Mouse (Mus musculus) forebrain, embryonic 11.5 days (tissue): Measurements from ENCODE around the gene Nudt22. TPM values are rescaled to one million over a fixed set of nuclear protein-coding genes. Genes with fewer than 3 reads are reported as not detected.

Experiments
- ATAC-seq: fragments of 200-750 bp; cut with Nextera tagmentation; replicated peaks from 2 replicates; pipeline ENCODE4 v1.8.0; 2017; ENCODE audit warnings: moderate TSS enrichment; ENCODE audit not compliant: low FRiP score
- DNase-seq: peaks from one replicate; pipeline ENCODE4 v3.0.0-alpha.2; 2017; ENCODE audit warnings: low spot score
- H3K27ac ChIP-seq: fragments of 300-500 bp; sonication (generic); 2 replicates; pipeline ENCODE4 v1.5.1; 2014; ENCODE audit warnings: low read depth, low read length
- H3K27me3 ChIP-seq: fragments of 300-500 bp; sonication (generic); 2 replicates; pipeline ENCODE4 v1.6.1; 2014; ENCODE audit warnings: mild to moderate bottlenecking, low read length, mixed read lengths; ENCODE audit not compliant: control insufficient read depth, insufficient read depth
- H3K36me3 ChIP-seq: fragments of 300-500 bp; sonication (generic); 2 replicates; pipeline ENCODE4 v1.6.1; 2014; ENCODE audit warnings: mild to moderate bottlenecking, low read length, moderate library complexity, mixed read lengths; ENCODE audit not compliant: control insufficient read depth, insufficient read depth
- H3K4me1 ChIP-seq: fragments of 300-500 bp; sonication (generic); replicated peaks from 2 replicates; pipeline ENCODE4 v1.6.1; 2014; ENCODE audit warnings: low read length, mixed read lengths; ENCODE audit not compliant: control insufficient read depth, insufficient read depth
- H3K4me2 ChIP-seq: fragments of 300-500 bp; sonication (generic); 2 replicates; pipeline ENCODE4 v1.6.1; 2014; ENCODE audit warnings: low read depth, mild to moderate bottlenecking, low read length, moderate library complexity, mixed read lengths; ENCODE audit not compliant: severe bottlenecking
- H3K4me3 ChIP-seq: fragments of 300-500 bp; sonication (generic); 2 replicates; pipeline ENCODE4 v1.5.1; 2014; ENCODE audit warnings: low read depth, low read length
- H3K9ac ChIP-seq: fragments of 300-500 bp; sonication (generic); 2 replicates; pipeline ENCODE4 v1.6.1; 2014; ENCODE audit warnings: low read length
- H3K9me3 ChIP-seq: fragments of 300-500 bp; sonication (generic); 2 replicates; pipeline ENCODE4 v1.6.1; 2016; ENCODE audit warnings: low read length, mixed read lengths; ENCODE audit not compliant: control insufficient read depth
- WGBS: fragments of 180-500 bp; shearing (Covaris S2); extraction: QIAGEN DNeasy Blood & Tissue Kit; methylation state at CpG from one replicate; pipeline ENCODE4 v1.1.7; 2014; 5-methylcytosine and 5-hydroxymethylcytosine counted together
- polyA plus RNA-seq: library from polyadenylated mRNA; unstranded; fragments of >200 nt; fragmentation: Nextera tagmentation; extraction: Ambion mirVana; gene quantifications from 2 replicates; pipeline ENCODE4 v1.2.1, GENCODE M21; 2014

Gene Nudt22
- polyA plus RNA-seq, 1 experiment from 2014 or later, result 14.6 TPM

GRCm38 (mm10) chr19:7029531-7029930, 33.6 kb upstream of the Nudt22 start:
- Histone ChIP-seq H3K4me2 (no peak overlapping the region), H3K4me1 (no peaks in the 10 kb centered on the region), H3K36me3 (peaks cover 52% of the 10 kb centered on the region), H3K27me3 (no peaks in the 10 kb centered on the region), H3K9ac (no peak overlapping the region), H3K4me3 (no peak overlapping the region), H3K27ac (no peak overlapping the region), H3K9me3 (no peaks in the 10 kb centered on the region)
- WGBS, result 96% methylated on average over 5 of the region's 5 CpGs
- DNase-seq, result no peak
- ATAC-seq, result no peak

GRCm38 (mm10) chr19:7020224-7020641, 24.3 kb upstream of the Nudt22 start:
- H3K4me3 ChIP-seq, result no peak overlapping the region
- no peak overlapping the region for H3K4me2 ChIP-seq
- H3K27ac ChIP-seq, result no peak overlapping the region
- H3K9me3 ChIP-seq, result no peaks in the 10 kb centered on the region
- no peaks in the 10 kb centered on the region for H3K27me3 ChIP-seq
- peak; percentile 55; the same call in 1 of the 2 replicates for ATAC-seq
- no peak overlapping the region for H3K9ac ChIP-seq
- H3K4me1 ChIP-seq, result no peaks in the 10 kb centered on the region
- WGBS, result 53% methylated on average over 3 of the region's 3 CpGs
- no peak for DNase-seq
- peaks cover 19% of the 10 kb centered on the region for H3K36me3 ChIP-seq

DNA sequence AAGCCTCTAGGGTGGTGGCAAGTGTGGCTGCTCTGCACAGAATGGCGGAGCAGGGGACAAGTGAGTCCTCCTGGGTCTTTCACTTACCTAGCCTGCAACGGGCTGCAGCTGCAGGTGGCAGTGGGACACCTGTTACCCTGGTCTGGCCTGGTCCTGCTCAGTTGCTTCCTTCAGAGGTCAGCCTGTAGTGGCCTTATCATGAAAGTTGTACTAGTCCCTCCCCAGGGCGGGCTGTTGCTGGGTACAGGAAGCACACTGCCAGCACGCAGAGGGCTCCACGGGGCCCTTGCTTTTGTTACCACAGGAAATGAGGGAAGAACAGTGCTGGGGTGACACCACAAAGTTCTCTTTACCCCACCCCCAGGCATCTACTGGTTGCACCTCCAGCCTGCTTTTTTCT, 23.3 kb upstream of the Nudt22 start, which contains the start of gene Fermt3:
Fermt3 (minus strand) TSS at position 279 of the 400 bp plus-strand sequence.
- no peak within 1 kb of the TSS for H3K4me3 ChIP-seq
- peaks cover 17% of the 10 kb centered on the region for H3K36me3 ChIP-seq
- H3K4me1 ChIP-seq, result no peaks in the 10 kb centered on the region
- no peak within 1 kb of the TSS for H3K4me2 ChIP-seq
- H3K9me3 ChIP-seq, result no peaks in the 10 kb centered on the region
- 91% methylated on average over 5 of the region's 5 CpGs for WGBS
- no peaks in the 10 kb centered on the region for H3K27me3 ChIP-seq
- H3K9ac ChIP-seq, result no peak within 1 kb of the TSS
- ATAC-seq (no peak), DNase-seq (no peak)
- H3K27ac ChIP-seq, result no peak within 1 kb of the TSS

GRCm38 (mm10) chr19:7018546-7018945, 22.6 kb upstream of the Nudt22 start:
- H3K4me3 ChIP-seq, result no peak overlapping the region
- H3K4me1 ChIP-seq, result no peaks in the 10 kb centered on the region
- H3K27ac ChIP-seq, result no peak overlapping the region
- ATAC-seq (no peak), DNase-seq (no peak)
- peaks cover 15% of the 10 kb centered on the region for H3K36me3 ChIP-seq
- WGBS, result 94% methylated on average over 11 of the region's 11 CpGs
- H3K27me3 ChIP-seq, result no peaks in the 10 kb centered on the region
- no peak overlapping the region for H3K4me2 ChIP-seq
- no peaks in the 10 kb centered on the region for H3K9me3 ChIP-seq
- H3K9ac ChIP-seq, result no peak overlapping the region

DNA sequence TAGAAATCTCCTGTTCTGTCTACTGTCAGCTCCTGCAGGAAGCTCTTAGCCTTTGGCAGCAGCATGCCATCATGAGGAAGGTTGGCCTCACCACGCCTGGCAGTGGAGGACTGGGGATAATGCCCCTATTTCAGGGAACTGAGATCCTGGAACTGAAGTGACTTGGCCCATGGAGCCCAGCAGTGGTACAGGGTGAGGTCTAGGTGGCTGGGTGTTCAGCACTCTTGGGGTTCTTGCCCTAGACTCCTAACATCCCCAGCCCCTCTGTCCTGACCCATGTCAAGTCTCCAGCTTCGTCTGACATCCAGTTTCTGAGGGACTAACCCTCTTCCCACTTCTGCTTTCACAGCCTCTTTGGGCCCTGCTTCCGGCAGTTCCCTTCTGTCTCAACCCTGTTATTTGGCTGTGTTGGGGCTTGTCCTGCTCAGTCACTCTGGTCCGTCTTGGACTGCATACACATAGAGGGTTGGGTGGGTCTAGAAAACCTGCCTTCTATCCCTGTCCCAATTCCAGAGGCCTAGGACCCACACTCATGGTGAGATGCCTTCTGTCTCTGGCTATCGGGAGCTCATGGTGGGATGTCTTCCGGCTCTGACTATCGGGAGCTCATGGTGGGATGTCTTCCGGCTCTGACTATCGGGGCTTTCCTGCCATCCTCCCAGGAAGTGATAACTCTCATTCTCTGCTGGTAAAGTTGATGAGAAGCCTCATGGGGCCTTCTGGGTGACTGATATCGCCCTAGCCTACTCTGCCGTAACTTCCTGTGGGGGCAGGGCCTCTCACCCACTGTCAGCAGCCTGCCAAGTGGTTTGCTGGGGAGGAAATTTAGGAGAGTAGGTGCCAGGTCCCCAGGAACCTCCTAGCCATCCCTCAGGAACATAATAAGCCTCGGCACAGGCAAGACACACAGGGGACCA, 21.9 kb upstream of the Nudt22 start:
- no peak for DNase-seq
- H3K9me3 ChIP-seq, result no peaks in the 10 kb centered on the region
- WGBS, result 89% methylated on average over 12 of the region's 12 CpGs
- H3K4me3 ChIP-seq, result no peak overlapping the region
- peaks cover 15% of the 10 kb centered on the region for H3K36me3 ChIP-seq
- H3K4me1 ChIP-seq, result no peaks in the 10 kb centered on the region
- H3K27me3 ChIP-seq, result no peaks in the 10 kb centered on the region
- ATAC-seq, result no peak
- H3K4me2 ChIP-seq, result no peak overlapping the region
- H3K9ac ChIP-seq, result no peak overlapping the region
- H3K27ac ChIP-seq, result no peak overlapping the region

- H3K9ac ChIP-seq, result no peak overlapping the region
- H3K36me3 ChIP-seq, result peaks cover 4% of the 10 kb centered on the region; the same call in 1 of the 2 replicates
- H3K4me3 ChIP-seq, result no peak overlapping the region
- no peak for DNase-seq
- no peak for ATAC-seq
- H3K27me3 ChIP-seq, result no peaks in the 10 kb centered on the region
- no peaks in the 10 kb centered on the region for H3K9me3 ChIP-seq
- no peak overlapping the region for H3K27ac ChIP-seq
- H3K4me1 ChIP-seq, result no peaks in the 10 kb centered on the region
- WGBS, result 95% methylated on average over 20 of the region's 20 CpGs
- H3K4me2 ChIP-seq, result no peak overlapping the region
Observed at GRCm38 (mm10) chr19:7014481-7015135, 18.7 kb upstream of the Nudt22 start.

DNA sequence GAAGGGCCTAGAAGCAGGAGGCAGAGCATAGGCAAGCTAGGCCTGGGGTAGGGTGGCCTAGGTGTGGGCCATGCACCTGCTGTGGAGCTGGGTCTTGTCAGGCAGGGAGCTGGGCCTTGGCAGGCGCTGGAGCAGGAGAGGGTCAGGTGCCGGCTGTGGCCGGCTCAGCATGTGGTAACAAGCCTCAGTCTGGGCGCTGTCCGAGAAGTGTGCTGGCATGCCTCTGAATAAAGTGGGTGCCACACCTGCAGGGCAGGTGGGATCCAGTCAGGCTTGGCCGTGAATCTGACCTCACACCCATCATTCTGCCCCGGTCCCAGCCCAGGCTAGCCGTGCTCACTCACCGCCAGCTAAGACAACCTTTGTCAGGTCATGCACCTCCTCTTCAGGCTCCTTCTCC, 18.1 kb upstream of the Nudt22 start:
- H3K4me1 ChIP-seq, result no peaks in the 10 kb centered on the region
- H3K4me2 ChIP-seq, result no peak overlapping the region
- H3K9ac ChIP-seq, result no peak overlapping the region
- no peak overlapping the region for H3K4me3 ChIP-seq
- H3K36me3 ChIP-seq, result peaks cover 4% of the 10 kb centered on the region; the same call in 1 of the 2 replicates
- no peaks in the 10 kb centered on the region for H3K9me3 ChIP-seq
- DNase-seq (no peak), ATAC-seq (no peak)
- WGBS, result 86% methylated on average over 9 of the region's 9 CpGs
- no peaks in the 10 kb centered on the region for H3K27me3 ChIP-seq
- H3K27ac ChIP-seq, result no peak overlapping the region

DNA sequence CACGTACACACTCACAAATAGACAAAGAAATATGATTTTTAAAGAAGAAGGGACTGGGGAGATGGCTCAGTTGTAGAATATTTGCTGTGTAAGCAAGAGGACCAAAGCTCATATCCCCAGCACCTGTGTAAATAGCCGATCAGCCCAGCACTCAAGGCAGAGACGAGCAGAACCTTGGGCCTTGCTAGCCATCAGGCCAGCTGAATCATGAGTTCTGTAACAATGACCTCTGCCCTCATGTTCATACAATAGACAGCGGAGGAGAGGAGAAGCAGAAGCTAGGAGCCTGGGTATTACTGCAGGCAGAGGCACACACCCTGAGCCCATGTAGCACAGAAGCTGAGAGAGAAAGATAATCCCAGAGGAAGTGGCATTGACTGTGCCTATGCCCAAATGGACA, 16.5 kb upstream of the Nudt22 start:
- no peaks in the 10 kb centered on the region for H3K9me3 ChIP-seq
- no peak overlapping the region for H3K27ac ChIP-seq
- H3K4me1 ChIP-seq, result no peaks in the 10 kb centered on the region
- no peak for ATAC-seq
- WGBS, result 79% methylated on average over 4 of the region's 4 CpGs
- DNase-seq, result no peak
- H3K36me3 ChIP-seq, result no peaks in the 10 kb centered on the region
- no peak overlapping the region for H3K4me2 ChIP-seq
- H3K4me3 ChIP-seq, result no peak overlapping the region
- H3K27me3 ChIP-seq, result no peaks in the 10 kb centered on the region
- H3K9ac ChIP-seq, result no peak overlapping the region
